Mouse (Mus musculus): Measurements from ENCODE around the gene Gm9639.
"Not testable (repeated sequence)": the region's sequence is repeated elsewhere in the genome, so short reads cannot be mapped to it uniquely, and the experiment has no call there.

Gm9639 gene

DNA sequence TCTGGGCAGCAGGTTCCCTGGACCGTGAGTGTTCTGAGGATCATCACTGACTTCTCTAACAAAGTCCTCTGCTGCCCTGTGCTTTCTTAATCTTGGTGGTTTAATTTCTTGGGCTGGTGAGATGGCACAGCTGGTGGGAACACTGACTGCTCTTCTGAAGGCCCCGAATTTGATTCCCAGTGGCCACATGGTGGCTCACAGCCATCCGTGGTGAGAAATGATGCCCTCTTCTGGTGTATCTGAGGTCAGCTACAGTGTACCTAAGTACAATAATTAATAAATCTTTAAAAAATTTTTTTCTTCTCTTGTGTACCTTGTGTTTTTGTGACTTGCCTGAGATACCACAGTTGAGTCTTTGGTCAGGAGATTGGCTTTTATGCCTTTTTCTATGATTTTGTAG is 42.6 kb downstream of the Gm9639 start:
- DNase-seq = not testable (repeated sequence)

DNA sequence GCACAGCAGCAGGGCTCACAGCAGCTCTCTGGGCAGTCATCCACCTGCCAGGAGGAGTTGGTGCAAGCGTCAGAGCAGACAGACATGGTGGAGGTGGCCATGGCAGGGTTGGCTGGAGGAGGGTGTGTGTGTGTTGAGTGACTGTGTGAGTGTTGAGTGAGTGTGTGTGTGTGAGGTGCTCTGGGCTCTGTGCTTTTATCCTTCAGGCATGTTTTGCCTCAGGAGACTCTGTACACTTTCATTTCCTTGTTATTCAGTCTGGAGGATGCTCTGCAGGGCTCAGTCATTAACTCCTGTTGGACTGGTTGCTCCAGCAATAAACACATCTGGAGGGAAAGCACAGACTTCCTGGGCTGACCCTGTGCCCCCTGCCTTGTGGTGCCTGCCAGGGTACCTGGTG is 43.6 kb downstream of the Gm9639 start, which contains the start of gene Gm9736:
Gm9736 (minus strand) TSS at position 101 of the 400 bp plus-strand sequence.
- DNase-seq = not testable (repeated sequence)

DNA sequence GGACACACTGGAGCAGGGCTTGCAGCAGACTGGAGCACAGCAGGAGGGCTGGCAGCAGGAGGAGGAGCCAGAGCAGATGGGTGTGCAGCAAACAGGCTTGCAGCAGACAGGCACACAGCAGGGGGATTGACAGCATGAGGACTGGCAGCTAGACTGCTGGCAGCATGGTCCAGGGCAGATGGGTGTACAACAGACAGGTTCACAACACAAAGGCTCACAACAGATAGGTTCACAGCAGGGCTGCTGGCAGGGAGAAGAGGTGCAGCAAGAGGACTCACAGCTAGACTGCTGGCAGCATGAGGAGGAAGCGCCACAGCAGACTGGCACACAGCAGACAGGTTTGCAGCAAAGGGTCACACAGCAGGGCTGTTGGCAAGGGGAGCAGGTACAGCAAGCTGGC is 44.2 kb downstream of the Gm9639 start:
- not testable (repeated sequence) for DNase-seq

Data from lung, postnatal 4 days (tissue).